Mouse (Mus musculus): ENCODE results near the gene Irgq. TPM values are rescaled to one million over a fixed set of nuclear protein-coding genes. Genes with fewer than 3 reads are reported as not detected.
A peak's percentile ranks its signal among the peaks of the same experiment; 100 is the strongest.

Gene Irgq
- polyA plus RNA-seq, 1 experiment = 3.4 TPM

DNA sequence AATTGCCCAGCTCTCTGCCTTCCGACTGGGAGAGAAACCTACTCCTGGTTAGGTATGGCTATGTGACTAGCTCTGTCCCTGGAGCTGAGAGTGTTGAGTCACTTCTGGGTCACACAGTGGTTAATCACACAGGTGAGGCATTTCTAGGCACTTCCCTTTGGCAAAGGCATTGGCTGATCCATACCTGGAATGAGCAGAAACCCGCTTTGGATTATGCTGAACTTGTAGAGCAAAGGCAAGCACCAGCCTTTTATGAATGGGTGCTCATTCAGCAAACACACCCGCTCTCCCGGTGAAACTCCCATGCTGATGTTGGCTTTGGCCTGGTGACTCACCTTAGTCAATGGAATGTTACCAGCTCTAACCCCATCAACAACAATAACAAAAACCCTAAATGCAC, 9.2 kb downstream of the Irgq start:
- TF ChIP-seq POLR2A (IDR thresholded peaks at IDR 0.05; ENCODE audit: borderline replicate concordance, control insufficient read depth, low read depth, low read length) (no peak), CTCF (IDR thresholded peaks at IDR 0.05; ENCODE audit: control insufficient read depth, insufficient read depth, low read length) (no peak)

GRCm38 (mm10) chr7:24544506-24544905, 14.0 kb downstream of the Irgq start:
- no peak for TF ChIP-seq POLR2A (IDR thresholded peaks at IDR 0.05; ENCODE audit: borderline replicate concordance, control insufficient read depth, low read depth, low read length)
- TF ChIP-seq CTCF (IDR thresholded peaks at IDR 0.05; ENCODE audit: control insufficient read depth, insufficient read depth, low read length) = no peak
- 73% methylated on average over 2 of the region's 2 CpGs for WGBS
- H3K4me1 ChIP-seq (ENCODE audit: control insufficient read depth, insufficient read depth, low read length) = peaks cover 4% of the 10 kb centered on the region
- H3K4me3 ChIP-seq (replicated peaks; ENCODE audit: control insufficient read depth, low read depth, low read length) = no peak overlapping the region
- H3K27ac ChIP-seq (ENCODE audit: control insufficient read depth, insufficient read depth, low read depth, low read length, poor library complexity) = no peak overlapping the region

More for the DNA sequence above, 9.2 kb downstream of the Irgq start:
- Histone ChIP-seq H3K4me3 (replicated peaks; ENCODE audit: control insufficient read depth, low read depth, low read length) (no peak overlapping the region), H3K27ac (ENCODE audit: control insufficient read depth, insufficient read depth, low read depth, low read length, poor library complexity) (no peak overlapping the region), H3K4me1 (ENCODE audit: control insufficient read depth, insufficient read depth, low read length) (no peaks in the 10 kb centered on the region; the same call in 1 of the 2 replicates)
- 83% methylated on average over 4 of the region's 4 CpGs for WGBS

- H3K4me3 ChIP-seq (replicated peaks; ENCODE audit: control insufficient read depth, low read depth, low read length) = peak within 1 kb of the TSS; percentile 91
- H3K4me1 ChIP-seq (ENCODE audit: control insufficient read depth, insufficient read depth, low read length) = peaks cover 4% of the 10 kb centered on the region
- TF ChIP-seq CTCF (IDR thresholded peaks at IDR 0.05; ENCODE audit: control insufficient read depth, insufficient read depth, low read length) = no peak
- TF ChIP-seq POLR2A (IDR thresholded peaks at IDR 0.05; ENCODE audit: borderline replicate concordance, control insufficient read depth, low read depth, low read length) = no peak
- peak within 1 kb of the TSS; percentile 80 for H3K27ac ChIP-seq (ENCODE audit: control insufficient read depth, insufficient read depth, low read depth, low read length, poor library complexity)
- WGBS = 47% methylated on average over 13 of the region's 13 CpGs
These were observed 15.7 kb downstream of the Irgq start, which contains the start of the genes Pinlyp and Xrcc1 for GRCm38 (mm10) chr7:24546068-24546614. Gene Pinlyp, minus strand, starts transcription at chr7:24546118. Gene Xrcc1, plus strand, starts transcription at chr7:24546289.

DNA sequence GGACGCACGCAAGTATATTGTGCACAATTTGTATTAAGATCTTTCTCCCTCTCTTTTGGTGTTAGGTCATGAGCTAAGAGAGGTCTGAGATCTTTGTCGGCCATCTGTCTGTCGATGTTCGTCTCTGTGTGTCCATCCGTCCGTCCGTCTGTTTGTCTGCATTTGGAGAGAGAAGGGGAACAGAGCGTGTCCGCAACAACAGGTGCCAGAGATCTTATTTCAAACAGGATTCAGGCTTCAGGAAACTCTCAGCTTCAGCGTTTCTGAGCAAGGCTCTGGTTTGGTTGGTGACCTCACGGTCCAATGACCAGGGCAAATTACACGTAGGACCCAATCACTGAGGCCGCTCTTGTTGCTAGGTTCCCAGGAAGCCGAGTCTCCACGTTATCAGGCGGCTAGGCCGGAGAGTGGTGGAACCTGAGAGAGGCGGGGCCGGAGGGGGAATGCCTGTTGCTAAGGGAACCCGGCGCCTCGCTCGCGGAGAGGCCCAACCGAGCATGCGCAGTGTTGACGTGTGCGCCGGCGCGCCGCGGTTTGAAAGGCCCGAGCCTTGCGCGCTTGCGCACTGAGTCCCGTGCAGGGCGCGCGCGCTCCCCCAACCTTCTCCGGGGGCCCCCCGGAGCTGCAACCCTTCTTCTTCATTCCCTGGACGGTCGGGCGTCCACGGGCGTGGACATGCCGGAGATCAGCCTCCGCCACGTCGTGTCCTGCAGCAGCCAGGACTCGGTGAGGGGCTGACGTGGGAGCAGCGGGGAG, 16.3 kb downstream of the Irgq start:
- H3K4me1 ChIP-seq (ENCODE audit: control insufficient read depth, insufficient read depth, low read length) = peaks cover 4% of the 10 kb centered on the region
- H3K27ac ChIP-seq (ENCODE audit: control insufficient read depth, insufficient read depth, low read depth, low read length, poor library complexity) = peak overlapping the region; percentile 80
- WGBS = under 1% methylated on average over 57 of the region's 57 CpGs
- TF ChIP-seq CTCF (IDR thresholded peaks at IDR 0.05; ENCODE audit: control insufficient read depth, insufficient read depth, low read length) (no peak), POLR2A (IDR thresholded peaks at IDR 0.05; ENCODE audit: borderline replicate concordance, control insufficient read depth, low read depth, low read length) (peak; percentile 49; the same call in 1 of the 2 replicates)
- peak overlapping the region; percentile 91 for H3K4me3 ChIP-seq (replicated peaks; ENCODE audit: control insufficient read depth, low read depth, low read length)

DNA sequence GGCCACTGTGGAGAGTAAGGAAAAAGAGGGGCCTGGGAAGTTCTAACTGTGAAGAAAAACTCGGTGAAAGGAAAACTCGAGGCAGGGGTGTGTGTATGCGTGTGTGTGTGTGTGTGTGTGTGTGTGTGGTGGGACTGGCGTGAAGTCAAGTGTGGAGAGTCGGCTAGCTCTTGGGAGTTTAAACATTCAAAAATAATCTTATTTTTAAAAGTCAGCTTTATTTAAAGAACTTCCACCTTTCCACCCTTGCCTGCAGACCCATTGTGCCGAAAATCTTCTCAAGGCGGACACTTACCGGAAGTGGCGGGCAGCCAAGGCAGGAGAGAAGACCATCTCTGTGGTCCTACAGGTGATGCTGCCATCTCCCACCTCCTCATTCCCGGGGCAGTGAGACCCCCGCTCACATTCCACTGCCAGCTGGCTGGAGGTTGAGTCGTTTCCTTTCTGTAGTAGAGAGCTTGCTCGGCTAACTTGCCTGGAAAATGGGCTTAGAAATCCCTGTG, 17.1 kb downstream of the Irgq start:
- H3K27ac ChIP-seq (ENCODE audit: control insufficient read depth, insufficient read depth, low read depth, low read length, poor library complexity) = peak overlapping the region; percentile 66; the same call in 1 of the 2 replicates
- 29% methylated on average over 13 of the region's 13 CpGs for WGBS

GRCm38 (mm10) chr7:24551985-24552759, 21.7 kb downstream of the Irgq start:
- Histone ChIP-seq H3K4me1 (ENCODE audit: control insufficient read depth, insufficient read depth, low read length) (peaks cover 2% of the 10 kb centered on the region; the same call in 1 of the 2 replicates), H3K27ac (ENCODE audit: control insufficient read depth, insufficient read depth, low read depth, low read length, poor library complexity) (peak overlapping the region; percentile 40; the same call in 1 of the 2 replicates), H3K4me3 (replicated peaks; ENCODE audit: control insufficient read depth, low read depth, low read length) (no peak overlapping the region)
- 71% methylated on average over 12 of the region's 12 CpGs for WGBS
- no peak for TF ChIP-seq CTCF (IDR thresholded peaks at IDR 0.05; ENCODE audit: control insufficient read depth, insufficient read depth, low read length)
- TF ChIP-seq POLR2A (IDR thresholded peaks at IDR 0.05; ENCODE audit: borderline replicate concordance, control insufficient read depth, low read depth, low read length) = no peak

More for the DNA sequence above, 17.1 kb downstream of the Irgq start:
- Histone ChIP-seq H3K4me3 (replicated peaks; ENCODE audit: control insufficient read depth, low read depth, low read length) (peak overlapping the region; percentile 91), H3K4me1 (ENCODE audit: control insufficient read depth, insufficient read depth, low read length) (peaks cover 4% of the 10 kb centered on the region)
- TF ChIP-seq CTCF (IDR thresholded peaks at IDR 0.05; ENCODE audit: control insufficient read depth, insufficient read depth, low read length) (no peak), POLR2A (IDR thresholded peaks at IDR 0.05; ENCODE audit: borderline replicate concordance, control insufficient read depth, low read depth, low read length) (no peak)

DNA sequence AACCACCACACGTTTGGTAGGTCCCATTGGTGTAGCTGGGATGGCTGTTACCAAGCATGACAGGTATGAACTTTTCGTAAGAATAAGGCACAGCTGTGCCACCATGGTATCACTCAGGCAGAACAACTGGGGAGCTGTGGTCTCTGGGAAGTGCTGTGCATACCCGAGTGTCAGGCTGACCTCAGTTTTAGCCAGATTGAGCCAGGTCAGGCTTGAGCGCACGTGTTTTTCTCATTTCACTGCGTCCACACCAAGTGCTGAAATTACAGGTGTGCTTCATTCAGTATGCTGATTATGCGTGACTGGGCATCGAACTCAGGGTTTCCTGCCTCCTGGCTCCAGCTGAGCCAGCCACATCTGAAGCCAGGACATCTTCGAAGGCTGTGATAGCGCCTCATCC, 25.3 kb downstream of the Irgq start:
- 83% methylated on average over 10 of the region's 10 CpGs for WGBS
- H3K27ac ChIP-seq (ENCODE audit: control insufficient read depth, insufficient read depth, low read depth, low read length, poor library complexity) = no peak overlapping the region
- TF ChIP-seq POLR2A (IDR thresholded peaks at IDR 0.05; ENCODE audit: borderline replicate concordance, control insufficient read depth, low read depth, low read length) (no peak), CTCF (IDR thresholded peaks at IDR 0.05; ENCODE audit: control insufficient read depth, insufficient read depth, low read length) (no peak)

More for the DNA sequence above, 25.3 kb downstream of the Irgq start:
- H3K4me1 ChIP-seq (ENCODE audit: control insufficient read depth, insufficient read depth, low read length) = no peaks in the 10 kb centered on the region
- H3K4me3 ChIP-seq (replicated peaks; ENCODE audit: control insufficient read depth, low read depth, low read length) = no peak overlapping the region
